Mouse (Mus musculus) myocyte (in vitro differentiated cells): ENCODE data around the gene Spire2.

ENCODE experiments used
- CEBPB ChIP-seq: IDR thresholded peaks from 2 replicates; pipeline ENCODE4 v1.6.1; 2011; ENCODE audit warnings: mild to moderate bottlenecking, moderate library complexity; ENCODE audit not compliant: poor library complexity, insufficient read depth, severe bottlenecking
- E2F4 ChIP-seq: IDR thresholded peaks from one replicate; pipeline ENCODE4 v1.6.1; 2011; ENCODE audit warnings: mild to moderate bottlenecking, control low read depth, moderate library complexity; ENCODE audit not compliant: insufficient read depth
- MAX ChIP-seq: IDR thresholded peaks from one replicate; pipeline ENCODE4 v1.6.1; 2011; ENCODE audit warnings: low read depth, mild to moderate bottlenecking, control low read depth
- MYOD1 ChIP-seq, 3 experiments: IDR thresholded peaks; one replicate each; pipeline ENCODE4 v1.6.1; 2011; ENCODE audit warnings: control low read depth in 2 of 3, low read depth in 2 of 3, mild to moderate bottlenecking in 2 of 3, moderate library complexity in 1 of 3; ENCODE audit not compliant: insufficient read length in 2 of 3, control insufficient read depth in 1 of 3
- MYOG ChIP-seq, 3 experiments: IDR thresholded peaks; one replicate each; pipeline ENCODE4 v1.6.1; 2011; ENCODE audit warnings: control low read depth in 2 of 3, low read depth in 2 of 3, mild to moderate bottlenecking in 2 of 3; ENCODE audit not compliant: insufficient read length in 2 of 3, control insufficient read depth in 1 of 3, insufficient read depth in 1 of 3
- POLR2A ChIP-seq: IDR thresholded peaks from one replicate; pipeline ENCODE4 v1.6.1; 2011; ENCODE audit warnings: low read depth, mild to moderate bottlenecking, control low read depth, moderate library complexity; ENCODE audit not compliant: insufficient read length
- POLR2AphosphoS2 ChIP-seq: IDR thresholded peaks from one replicate; pipeline ENCODE4 v1.6.1; 2011; ENCODE audit warnings: low read depth, control low read depth; ENCODE audit not compliant: insufficient read length
- REST ChIP-seq: IDR thresholded peaks from one replicate; pipeline ENCODE4 v1.6.1; 2011; ENCODE audit warnings: mild to moderate bottlenecking, control low read depth, moderate library complexity; ENCODE audit not compliant: insufficient read depth, insufficient read length
- SRF ChIP-seq: IDR thresholded peaks from one replicate; pipeline ENCODE4 v1.6.1; 2011; ENCODE audit warnings: low read depth; ENCODE audit not compliant: control insufficient read depth, insufficient read length
- TCF12 ChIP-seq: IDR thresholded peaks from one replicate; pipeline ENCODE4 v1.6.1; 2011; ENCODE audit warnings: mild to moderate bottlenecking, control low read depth; ENCODE audit not compliant: poor library complexity, insufficient read depth, severe bottlenecking
- TCF3 ChIP-seq: IDR thresholded peaks from one replicate; pipeline ENCODE4 v1.6.1; 2011; ENCODE audit warnings: low read depth, control low read depth; ENCODE audit not compliant: insufficient read length
- USF1 ChIP-seq: IDR thresholded peaks from one replicate; pipeline ENCODE4 v1.6.1; 2011; ENCODE audit warnings: low read depth, mild to moderate bottlenecking, control low read depth, moderate library complexity

GRCm38 (mm10) chr8:123401936-123402335, 69.4 kb downstream of the Spire2 start:
- TF ChIP-seq USF1 = no peak
- no peak for TF ChIP-seq CEBPB
- no peak for TF ChIP-seq TCF12
- no peak for TF ChIP-seq POLR2A
- TF ChIP-seq E2F4 = no peak
- no peak for TF ChIP-seq POLR2AphosphoS2
- no peak for TF ChIP-seq MYOD1 (IDR thresholded peaks at IDR 0.05; ENCODE audit: control insufficient read depth in 1 of 3, insufficient read length in 2 of 3, low read depth in 2 of 3)
- no peak for TF ChIP-seq TCF3
- no peak for TF ChIP-seq SRF
- no peak for TF ChIP-seq MAX
- TF ChIP-seq REST = no peak
- no peak for TF ChIP-seq MYOG (IDR thresholded peaks at IDR 0.05; ENCODE audit: control insufficient read depth in 1 of 3, insufficient read depth in 1 of 3, insufficient read length in 2 of 3, low read depth in 2 of 3)
